Mouse (Mus musculus): Measurements from ENCODE around the gene Zfpl1. TPM values are rescaled to one million over a fixed set of nuclear protein-coding genes. Genes with fewer than 3 reads are reported as not detected.
"Not testable (repeated sequence)": the region's sequence is repeated elsewhere in the genome, so short reads cannot be mapped to it uniquely, and the experiment has no call there.

The Zfpl1 gene
- polyA plus RNA-seq, 1 experiment from 2014 or later: 52.9 TPM

DNA sequence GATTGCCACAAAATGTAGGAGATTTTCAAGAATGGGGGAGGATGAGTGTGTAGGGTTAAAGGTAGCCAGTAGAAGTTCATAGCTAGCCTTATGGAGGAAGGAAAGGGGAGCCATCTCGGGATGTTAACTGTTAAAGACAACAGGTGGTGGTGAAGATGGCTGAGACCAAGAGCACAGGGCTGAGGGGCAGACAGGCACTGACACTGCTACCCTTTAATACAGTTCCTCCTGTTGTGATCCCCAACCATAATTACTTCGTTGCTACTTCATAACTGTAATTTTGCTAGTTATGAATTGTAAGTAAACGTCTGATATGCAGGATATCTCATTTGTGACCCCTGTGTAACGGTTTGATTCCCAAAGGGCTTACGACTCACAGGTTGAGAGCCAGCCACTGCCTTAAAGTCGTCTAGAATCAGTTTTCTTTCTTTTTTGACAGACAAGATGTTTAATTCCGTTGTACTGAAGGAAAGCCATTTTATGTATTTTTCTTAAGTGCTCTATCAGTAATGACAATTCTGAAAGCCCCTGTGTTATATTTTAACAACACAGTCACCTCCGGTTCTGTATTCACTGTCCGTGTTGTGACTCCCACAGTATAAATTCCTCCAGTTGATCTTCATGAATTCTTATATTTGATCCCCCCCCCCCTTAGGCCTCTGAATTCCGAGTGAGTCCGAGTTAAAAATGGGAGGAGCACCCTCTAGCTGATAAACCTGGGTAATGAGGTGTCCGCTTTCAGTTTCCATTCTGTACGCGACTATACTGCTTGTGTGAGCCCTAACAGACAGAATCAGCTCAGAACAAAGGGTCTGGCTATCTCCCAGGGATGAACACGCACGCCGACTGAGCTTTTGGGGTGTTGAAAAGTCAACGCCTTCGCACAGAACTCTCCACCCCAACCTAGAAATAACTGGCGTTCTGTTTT is 39.1 kb downstream of the Zfpl1 start:
- Histone ChIP-seq H3K4me3 (ENCODE audit: control insufficient read depth in 1 of 2, insufficient read depth in 1 of 2, low read depth in 1 of 2, low read length in 2 of 2) (peak overlapping the region; percentile 88 to 90), H3K27ac (replicated peaks in 1 of 2; ENCODE audit: control insufficient read depth in 1 of 2, insufficient read depth in 1 of 2, low read depth in 2 of 2, low read length in 2 of 2) (peak overlapping the region; percentile 89 to 99), H3K9ac (ENCODE audit: low read length) (peak overlapping the region; percentile 91), H3K9me3 (ENCODE audit: control insufficient read depth, low read length) (no peaks in the 10 kb centered on the region), H3K4me2 (ENCODE audit: low read length) (peak overlapping the region; percentile 89), H3K27me3 (ENCODE audit: control insufficient read depth, insufficient read depth, low read length) (no peaks in the 10 kb centered on the region), H3K36me3 (ENCODE audit: control insufficient read depth, insufficient read depth, low read length) (peaks cover 26% of the 10 kb centered on the region), H3K4me1 (ENCODE audit: control insufficient read depth in 2 of 2, insufficient read depth in 2 of 2, low read length in 2 of 2) (peaks cover 6 to 19% of the 10 kb centered on the region in 2 experiments; a peak in 3 of 4 replicates)
- ATAC-seq (ENCODE audit: insufficient number of reproducible peaks, insufficient read depth, low FRiP score, low read depth): peak; percentile 25; the same call in 1 of the 2 replicates
- WGBS: 14% methylated on average over 20 of the region's 20 CpGs

DNA sequence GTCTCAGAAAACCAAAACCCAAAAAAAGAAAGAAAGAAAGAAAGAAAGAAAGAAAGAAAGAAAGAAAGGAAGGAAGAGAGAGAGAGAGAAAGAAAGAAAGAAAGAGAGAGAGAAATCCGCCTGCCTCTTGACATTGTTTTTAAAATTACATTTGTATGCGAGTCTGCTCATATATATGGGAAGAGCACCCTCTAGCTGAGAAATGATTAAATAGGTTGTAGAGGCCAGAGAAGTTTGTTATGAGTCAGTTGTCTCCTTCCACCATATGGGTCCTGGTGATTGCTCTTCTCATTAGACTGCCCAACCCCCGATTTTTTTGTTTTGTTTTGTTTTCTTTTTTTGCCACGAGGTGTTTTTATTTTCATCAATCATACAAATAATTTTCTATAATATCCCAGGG is 40.7 kb downstream of the Zfpl1 start:
- peaks cover 6 to 19% of the 10 kb centered on the region in 2 experiments; a peak in 3 of 4 replicates for H3K4me1 ChIP-seq (ENCODE audit: control insufficient read depth in 2 of 2, insufficient read depth in 2 of 2, low read length in 2 of 2)
- not testable (repeated sequence) for H3K4me2 ChIP-seq (ENCODE audit: low read length); H3K9me3 ChIP-seq (ENCODE audit: control insufficient read depth, low read length); H3K9ac ChIP-seq (ENCODE audit: low read length); H3K4me3 ChIP-seq (ENCODE audit: control insufficient read depth in 1 of 2, insufficient read depth in 1 of 2, low read depth in 1 of 2, low read length in 2 of 2); H3K27ac ChIP-seq (replicated peaks in 1 of 2; ENCODE audit: control insufficient read depth in 1 of 2, insufficient read depth in 1 of 2, low read depth in 2 of 2, low read length in 2 of 2); H3K27me3 ChIP-seq (ENCODE audit: control insufficient read depth, insufficient read depth, low read length); ATAC-seq (ENCODE audit: insufficient number of reproducible peaks, insufficient read depth, low FRiP score, low read depth)
- peaks cover 11% of the 10 kb centered on the region for H3K36me3 ChIP-seq (ENCODE audit: control insufficient read depth, insufficient read depth, low read length)
- WGBS: 53% methylated on average over 4 of the region's 4 CpGs

DNA sequence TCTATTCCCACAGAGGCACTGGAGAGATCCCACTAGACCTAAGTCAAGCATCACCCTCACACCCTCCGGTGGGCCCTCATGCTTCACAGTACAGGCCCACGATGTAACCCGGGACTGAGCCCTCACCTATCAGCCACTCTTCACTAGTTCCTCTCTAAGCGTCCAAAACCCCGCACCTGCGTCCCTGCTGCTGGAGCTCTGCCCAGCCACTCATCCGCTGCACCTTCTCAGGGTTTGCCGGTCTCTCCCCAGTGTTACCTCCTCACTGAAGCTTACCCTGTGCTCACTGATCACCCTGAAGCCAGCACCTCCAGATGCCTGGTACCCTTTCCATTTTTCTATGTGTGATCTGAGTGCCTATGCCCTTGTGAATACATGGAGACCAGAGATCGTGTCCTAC is 42.5 kb downstream of the Zfpl1 start:
- 76% methylated on average over 9 of the region's 9 CpGs for WGBS
- no peak overlapping the region for H3K9ac ChIP-seq (ENCODE audit: low read length)
- H3K27ac ChIP-seq (replicated peaks in 1 of 2; ENCODE audit: control insufficient read depth in 1 of 2, insufficient read depth in 1 of 2, low read depth in 2 of 2, low read length in 2 of 2): no peak overlapping the region
- ATAC-seq (ENCODE audit: insufficient number of reproducible peaks, insufficient read depth, low FRiP score, low read depth): no peak
- no peaks in the 10 kb centered on the region for H3K9me3 ChIP-seq (ENCODE audit: control insufficient read depth, low read length)
- no peaks in the 10 kb centered on the region for H3K27me3 ChIP-seq (ENCODE audit: control insufficient read depth, insufficient read depth, low read length)
- H3K4me2 ChIP-seq (ENCODE audit: low read length): no peak overlapping the region
- H3K4me1 ChIP-seq (ENCODE audit: control insufficient read depth in 2 of 2, insufficient read depth in 2 of 2, low read length in 2 of 2): peaks cover 2 to 9% of the 10 kb centered on the region in 2 experiments; a peak in 3 of 4 replicates
- no peaks in the 10 kb centered on the region for H3K36me3 ChIP-seq (ENCODE audit: control insufficient read depth, insufficient read depth, low read length)
- H3K4me3 ChIP-seq (ENCODE audit: control insufficient read depth in 1 of 2, insufficient read depth in 1 of 2, low read depth in 1 of 2, low read length in 2 of 2): no peak overlapping the region

DNA sequence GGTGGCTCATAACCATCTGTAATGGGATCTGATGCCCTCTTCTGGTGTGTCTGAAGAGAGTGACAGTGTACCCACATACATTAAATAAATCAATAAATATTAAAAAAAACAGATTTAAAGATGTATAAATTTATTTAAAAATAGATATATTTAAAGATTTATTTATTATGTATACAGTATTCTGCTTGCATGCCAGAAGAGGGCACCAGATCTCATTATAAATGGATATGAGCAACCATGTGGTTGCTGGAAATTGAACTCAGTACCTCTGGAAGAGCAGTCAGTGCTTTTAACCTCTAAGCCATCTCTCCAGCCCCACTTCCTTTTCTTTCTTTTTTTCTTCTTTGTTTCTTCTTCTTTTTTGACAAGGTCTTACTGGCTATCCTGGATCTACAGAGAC is 44.8 kb downstream of the Zfpl1 start:
- Histone ChIP-seq H3K36me3 (ENCODE audit: control insufficient read depth, insufficient read depth, low read length) (no peaks in the 10 kb centered on the region), H3K4me2 (ENCODE audit: low read length) (no peak overlapping the region), H3K4me1 (ENCODE audit: control insufficient read depth in 2 of 2, insufficient read depth in 2 of 2, low read length in 2 of 2) (peaks cover under 1% of the 10 kb centered on the region in 2 experiments; a peak in 1 of 4 replicates), H3K4me3 (ENCODE audit: control insufficient read depth in 1 of 2, insufficient read depth in 1 of 2, low read depth in 1 of 2, low read length in 2 of 2) (no peak overlapping the region), H3K9me3 (ENCODE audit: control insufficient read depth, low read length) (no peaks in the 10 kb centered on the region), H3K9ac (ENCODE audit: low read length) (no peak overlapping the region), H3K27me3 (ENCODE audit: control insufficient read depth, insufficient read depth, low read length) (no peaks in the 10 kb centered on the region), H3K27ac (replicated peaks in 1 of 2; ENCODE audit: control insufficient read depth in 1 of 2, insufficient read depth in 1 of 2, low read depth in 2 of 2, low read length in 2 of 2) (no peak overlapping the region)
- no peak for ATAC-seq (ENCODE audit: insufficient number of reproducible peaks, insufficient read depth, low FRiP score, low read depth)

DNA sequence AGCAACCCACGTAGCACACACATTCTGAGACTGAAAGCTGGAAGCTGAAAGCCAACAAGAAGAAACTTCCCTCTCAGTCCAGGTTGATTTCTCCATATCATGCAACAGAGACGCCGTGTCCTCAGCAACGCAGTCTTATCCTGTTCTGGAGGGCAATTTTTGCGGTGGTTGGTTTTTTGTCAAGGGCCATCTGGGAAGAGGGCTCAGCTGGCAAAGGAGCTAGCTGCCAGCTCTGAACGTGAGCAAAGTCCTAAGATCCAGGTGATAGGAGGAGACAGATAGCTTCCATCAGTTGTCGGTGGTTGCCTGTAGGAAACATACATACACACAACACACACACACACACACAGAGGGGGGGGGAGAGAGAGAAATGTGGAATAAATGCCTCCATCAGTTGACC is 46.4 kb downstream of the Zfpl1 start:
- no peak for ATAC-seq (ENCODE audit: insufficient number of reproducible peaks, insufficient read depth, low FRiP score, low read depth)

DNA sequence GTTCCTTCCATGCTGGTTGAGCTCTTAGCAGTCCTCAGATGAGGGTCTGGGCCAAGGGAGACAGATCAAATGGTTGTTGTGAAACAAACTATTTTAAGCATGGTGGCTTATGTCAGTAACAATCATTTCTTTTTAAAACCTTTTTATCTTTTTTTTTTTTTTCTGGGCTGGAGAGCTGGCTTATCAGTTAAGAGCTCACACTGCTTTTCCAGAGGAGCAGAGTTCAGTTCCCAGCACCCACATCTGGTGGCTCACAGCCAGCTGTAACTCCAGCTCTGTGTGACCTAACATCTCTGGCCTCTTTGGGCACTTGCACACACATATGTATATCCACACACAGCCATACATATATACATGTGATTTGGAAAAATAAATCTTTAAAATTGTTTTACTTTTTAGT is 47.1 kb downstream of the Zfpl1 start:
- no peak overlapping the region for H3K27ac ChIP-seq (replicated peaks in 1 of 2; ENCODE audit: control insufficient read depth in 1 of 2, insufficient read depth in 1 of 2, low read depth in 2 of 2, low read length in 2 of 2)
- no peaks in the 10 kb centered on the region for H3K9me3 ChIP-seq (ENCODE audit: control insufficient read depth, low read length)
- no peak overlapping the region for H3K9ac ChIP-seq (ENCODE audit: low read length)
- no peak overlapping the region for H3K4me3 ChIP-seq (ENCODE audit: control insufficient read depth in 1 of 2, insufficient read depth in 1 of 2, low read depth in 1 of 2, low read length in 2 of 2)
- H3K27me3 ChIP-seq (ENCODE audit: control insufficient read depth, insufficient read depth, low read length): no peaks in the 10 kb centered on the region
- no peak overlapping the region for H3K4me2 ChIP-seq (ENCODE audit: low read length)
- ATAC-seq (ENCODE audit: insufficient number of reproducible peaks, insufficient read depth, low FRiP score, low read depth): no peak
- no peaks in the 10 kb centered on the region for H3K36me3 ChIP-seq (ENCODE audit: control insufficient read depth, insufficient read depth, low read length)
- H3K4me1 ChIP-seq (ENCODE audit: control insufficient read depth in 2 of 2, insufficient read depth in 2 of 2, low read length in 2 of 2): no peaks in the 10 kb centered on the region

More for the DNA sequence above, 46.4 kb downstream of the Zfpl1 start:
- no peaks in the 10 kb centered on the region for H3K9me3 ChIP-seq (ENCODE audit: control insufficient read depth, low read length)
- no peaks in the 10 kb centered on the region for H3K27me3 ChIP-seq (ENCODE audit: control insufficient read depth, insufficient read depth, low read length)
- H3K9ac ChIP-seq (ENCODE audit: low read length): no peak overlapping the region
- H3K4me3 ChIP-seq (ENCODE audit: control insufficient read depth in 1 of 2, insufficient read depth in 1 of 2, low read depth in 1 of 2, low read length in 2 of 2): no peak overlapping the region
- WGBS: 71% methylated on average over 7 of the region's 7 CpGs
- H3K27ac ChIP-seq (replicated peaks in 1 of 2; ENCODE audit: control insufficient read depth in 1 of 2, insufficient read depth in 1 of 2, low read depth in 2 of 2, low read length in 2 of 2): no peak overlapping the region
- no peaks in the 10 kb centered on the region for H3K4me1 ChIP-seq (ENCODE audit: control insufficient read depth in 2 of 2, insufficient read depth in 2 of 2, low read length in 2 of 2)
- no peak overlapping the region for H3K4me2 ChIP-seq (ENCODE audit: low read length)
- H3K36me3 ChIP-seq (ENCODE audit: control insufficient read depth, insufficient read depth, low read length): no peaks in the 10 kb centered on the region

DNA sequence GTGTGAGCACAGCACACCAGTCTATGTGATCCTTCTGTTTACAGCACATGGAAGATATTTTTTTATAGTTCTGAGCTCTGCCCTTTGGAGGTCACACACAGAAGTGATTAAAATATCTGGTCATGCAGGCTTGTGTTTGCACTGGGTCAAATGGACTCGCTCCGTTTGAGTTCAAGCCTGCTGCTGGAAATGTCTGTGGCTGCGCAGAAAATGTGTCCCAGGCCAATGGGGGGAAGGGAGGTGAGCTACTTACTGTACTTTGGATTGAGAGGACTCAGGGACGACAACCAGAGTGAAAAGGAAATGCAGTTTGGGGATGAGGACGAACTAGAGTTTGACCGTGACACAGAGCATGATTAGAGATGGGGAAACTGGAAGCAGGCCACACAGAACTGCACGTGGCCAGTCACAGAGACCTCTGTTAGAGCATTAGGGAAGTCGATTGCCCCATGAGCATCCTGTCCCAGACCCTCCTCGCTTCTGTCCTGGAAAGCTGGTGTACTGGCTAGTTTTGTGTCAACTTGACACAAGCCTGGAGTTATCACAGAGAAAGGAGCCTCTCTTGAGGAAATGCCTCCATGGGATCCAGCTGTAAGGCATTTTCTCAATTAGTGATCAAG is 48.7 kb downstream of the Zfpl1 start:
- H3K4me3 ChIP-seq (ENCODE audit: control insufficient read depth in 1 of 2, insufficient read depth in 1 of 2, low read depth in 1 of 2, low read length in 2 of 2): no peak overlapping the region
- WGBS: 60% methylated on average over 9 of the region's 9 CpGs
- H3K9me3 ChIP-seq (ENCODE audit: control insufficient read depth, low read length): no peaks in the 10 kb centered on the region
- H3K4me2 ChIP-seq (ENCODE audit: low read length): no peak overlapping the region
- H3K27ac ChIP-seq (replicated peaks in 1 of 2; ENCODE audit: control insufficient read depth in 1 of 2, insufficient read depth in 1 of 2, low read depth in 2 of 2, low read length in 2 of 2): no peak overlapping the region
- no peaks in the 10 kb centered on the region for H3K4me1 ChIP-seq (ENCODE audit: control insufficient read depth in 2 of 2, insufficient read depth in 2 of 2, low read length in 2 of 2)
- H3K27me3 ChIP-seq (ENCODE audit: control insufficient read depth, insufficient read depth, low read length): no peaks in the 10 kb centered on the region
- ATAC-seq (ENCODE audit: insufficient number of reproducible peaks, insufficient read depth, low FRiP score, low read depth): no peak
- H3K36me3 ChIP-seq (ENCODE audit: control insufficient read depth, insufficient read depth, low read length): no peaks in the 10 kb centered on the region
- H3K9ac ChIP-seq (ENCODE audit: low read length): no peak overlapping the region
